Mouse (Mus musculus) stomach, embryonic 15.5 days (tissue): ENCODE data around the gene Fasn. TPM values are rescaled to one million over a fixed set of nuclear protein-coding genes. Genes with fewer than 3 reads are reported as not detected.
"Not testable (repeated sequence)": the region's sequence is repeated elsewhere in the genome, so short reads cannot be mapped to it uniquely, and the experiment has no call there.

Experiments used
- ATAC-seq: fragments of 200-750 bp; cut with Nextera tagmentation; 2 replicates; pipeline ENCODE4 v1.8.0; 2017; ENCODE audit warnings: low read depth, moderate number of reproducible peaks, moderate TSS enrichment; ENCODE audit not compliant: insufficient read depth, low FRiP score
- H3K27ac ChIP-seq: fragments of 300-500 bp; sonication (generic); 2 replicates; pipeline ENCODE4 v1.5.1; 2015; ENCODE audit warnings: mild to moderate bottlenecking, inconsistent platforms
- H3K27me3 ChIP-seq: fragments of 300-500 bp; sonication (generic); replicated peaks from 2 replicates; pipeline ENCODE4 v1.6.1; 2015; ENCODE audit warnings: inconsistent platforms
- H3K36me3 ChIP-seq: fragments of 300-500 bp; sonication (generic); 2 replicates; pipeline ENCODE4 v1.6.1; 2015; ENCODE audit warnings: inconsistent platforms
- H3K4me1 ChIP-seq: fragments of 300-500 bp; sonication (generic); 2 replicates; pipeline ENCODE4 v1.6.1; 2015; ENCODE audit warnings: inconsistent platforms
- H3K4me2 ChIP-seq: fragments of 300-500 bp; sonication (generic); 2 replicates; pipeline ENCODE4 v1.6.1; 2015; ENCODE audit warnings: mild to moderate bottlenecking, inconsistent platforms
- H3K4me3 ChIP-seq: fragments of 300-500 bp; sonication (generic); replicated peaks from 2 replicates; pipeline ENCODE4 v1.5.1; 2015; ENCODE audit warnings: inconsistent platforms
- H3K9ac ChIP-seq: fragments of 300-500 bp; sonication (generic); 2 replicates; pipeline ENCODE4 v1.6.1; 2015; ENCODE audit warnings: inconsistent platforms
- H3K9me3 ChIP-seq: fragments of 300-500 bp; sonication (generic); 2 replicates; pipeline ENCODE4 v1.6.1; 2016; ENCODE audit warnings: inconsistent platforms
- WGBS: fragments of 180-500 bp; shearing (Covaris S2); methylation state at CpG from one replicate; pipeline ENCODE4 v1.1.7; 2015; 5-methylcytosine and 5-hydroxymethylcytosine counted together
- polyA plus RNA-seq: library from polyadenylated mRNA; unstranded; fragments of >200 nt; fragmentation: Nextera tagmentation; extraction: Ambion mirVana; gene quantifications from 2 replicates; pipeline ENCODE4 v1.2.1, GENCODE M21; 2015

The Fasn gene
- polyA plus RNA-seq, 1 experiment from 2014 or later, result 45.9 TPM

GRCm38 (mm10) chr11:120789355-120789754 lies 35.0 kb downstream of the Fasn start:
- Histone ChIP-seq H3K27ac (no peak overlapping the region), H3K4me3 (no peak overlapping the region), H3K36me3 (peaks cover 57% of the 10 kb centered on the region), H3K9ac (no peak overlapping the region), H3K27me3 (no peaks in the 10 kb centered on the region), H3K9me3 (no peaks in the 10 kb centered on the region), H3K4me2 (no peak overlapping the region), H3K4me1 (peaks cover 11% of the 10 kb centered on the region)
- ATAC-seq, result no peak
- 81% methylated on average over 4 of the region's 4 CpGs for WGBS

GRCm38 (mm10) chr11:120788460-120788859 lies 35.9 kb downstream of the Fasn start:
- not testable (repeated sequence) for H3K9ac ChIP-seq, ATAC-seq, H3K4me3 ChIP-seq, H3K27ac ChIP-seq, H3K9me3 ChIP-seq, H3K27me3 ChIP-seq, H3K4me2 ChIP-seq
- H3K36me3 ChIP-seq, result peaks cover 51% of the 10 kb centered on the region
- WGBS, result 85% methylated on average over 10 of the region's 10 CpGs
- H3K4me1 ChIP-seq, result peaks cover 13% of the 10 kb centered on the region

GRCm38 (mm10) chr11:120785145-120785544 lies 39.2 kb downstream of the Fasn start:
- H3K9me3 ChIP-seq, result no peaks in the 10 kb centered on the region
- peak overlapping the region; percentile 93 for H3K4me3 ChIP-seq
- peak overlapping the region; percentile 94 for H3K4me2 ChIP-seq
- H3K9ac ChIP-seq, result peak overlapping the region; percentile 64
- no peaks in the 10 kb centered on the region for H3K27me3 ChIP-seq
- H3K27ac ChIP-seq, result peak overlapping the region; percentile 78; the same call in 1 of the 2 replicates
- H3K4me1 ChIP-seq, result peaks cover 15% of the 10 kb centered on the region
- WGBS, result 30% methylated on average over 9 of the region's 9 CpGs
- H3K36me3 ChIP-seq, result peaks cover 20% of the 10 kb centered on the region
- no peak for ATAC-seq

- no peaks in the 10 kb centered on the region for H3K27me3 ChIP-seq
- H3K4me2 ChIP-seq, result peak within 1 kb of the TSS; percentile 94
- peaks cover 15% of the 10 kb centered on the region for H3K4me1 ChIP-seq
- no peaks in the 10 kb centered on the region for H3K9me3 ChIP-seq
- under 1% methylated on average over 88 of the region's 107 CpGs for WGBS
- H3K9ac ChIP-seq, result peak within 1 kb of the TSS; percentile 64
- peak within 1 kb of the TSS; percentile 93 for H3K4me3 ChIP-seq
- H3K27ac ChIP-seq, result peak within 1 kb of the TSS; percentile 78
- peak; percentile 78 for ATAC-seq
- peaks cover 11% of the 10 kb centered on the region for H3K36me3 ChIP-seq
Observed at GRCm38 (mm10) chr11:120784064-120784791, 40.1 kb downstream of the Fasn start, which contains the start of the genes Rfng and Gps1. Gene Rfng (minus strand): TSS chr11:120784207. Gene Gps1 (plus strand): TSS chr11:120784272.

- peak overlapping the region; percentile 64 for H3K9ac ChIP-seq
- no peaks in the 10 kb centered on the region for H3K9me3 ChIP-seq
- peak overlapping the region; percentile 94 for H3K4me2 ChIP-seq
- WGBS, result 2% methylated on average over 42 of the region's 42 CpGs
- ATAC-seq, result 0 out of 2 replicates have a peak, but pooled peaks have one; percentile 20
- H3K27me3 ChIP-seq, result no peaks in the 10 kb centered on the region
- H3K4me3 ChIP-seq, result peak overlapping the region; percentile 93
- H3K27ac ChIP-seq, result peak overlapping the region; percentile 78
- H3K36me3 ChIP-seq, result peaks cover 8% of the 10 kb centered on the region
- H3K4me1 ChIP-seq, result peaks cover 15% of the 10 kb centered on the region
Observed at GRCm38 (mm10) chr11:120783426-120784063, 40.8 kb downstream of the Fasn start.

- not testable (repeated sequence) for ATAC-seq
Observed at GRCm38 (mm10) chr11:120781361-120781760, 43.0 kb downstream of the Fasn start.

GRCm38 (mm10) chr11:120779876-120780275 lies 44.5 kb downstream of the Fasn start:
- H3K4me3 ChIP-seq, result no peak overlapping the region
- H3K27me3 ChIP-seq, result no peaks in the 10 kb centered on the region
- peaks cover 4% of the 10 kb centered on the region; the same call in 1 of the 2 replicates for H3K4me1 ChIP-seq
- H3K9me3 ChIP-seq, result no peaks in the 10 kb centered on the region
- no peak overlapping the region for H3K9ac ChIP-seq
- WGBS, result 85% methylated on average over 1 of the region's 1 CpGs
- no peaks in the 10 kb centered on the region for H3K36me3 ChIP-seq
- H3K27ac ChIP-seq, result no peak overlapping the region
- no peak for ATAC-seq
- no peak overlapping the region for H3K4me2 ChIP-seq

More at GRCm38 (mm10) chr11:120781361-120781760, 43.0 kb downstream of the Fasn start:
- not testable (repeated sequence) for H3K27ac ChIP-seq, H3K36me3 ChIP-seq, H3K4me2 ChIP-seq, H3K9me3 ChIP-seq, H3K9ac ChIP-seq, H3K4me3 ChIP-seq, H3K27me3 ChIP-seq
- WGBS, result 97% methylated on average over 6 of the region's 6 CpGs
- peaks cover 15% of the 10 kb centered on the region for H3K4me1 ChIP-seq

- Histone ChIP-seq H3K9ac (no peak overlapping the region), H3K27me3 (no peaks in the 10 kb centered on the region), H3K36me3 (no peaks in the 10 kb centered on the region), H3K4me1 (no peaks in the 10 kb centered on the region), H3K4me3 (no peak overlapping the region), H3K9me3 (no peaks in the 10 kb centered on the region), H3K4me2 (no peak overlapping the region), H3K27ac (no peak overlapping the region)
- no peak for ATAC-seq
- WGBS, result 41% methylated on average over 6 of the region's 6 CpGs
Observed at GRCm38 (mm10) chr11:120777123-120777522, 47.2 kb downstream of the Fasn start.

- 21% methylated on average over 15 of the region's 15 CpGs for WGBS
- H3K36me3 ChIP-seq, result no peaks in the 10 kb centered on the region
- no peak overlapping the region; the same call in 1 of the 2 replicates for H3K4me2 ChIP-seq
- H3K4me3 ChIP-seq, result no peak overlapping the region
- ATAC-seq, result peak; percentile 90
- H3K4me1 ChIP-seq, result no peaks in the 10 kb centered on the region
- H3K9ac ChIP-seq, result no peak overlapping the region
- no peaks in the 10 kb centered on the region for H3K9me3 ChIP-seq
- no peaks in the 10 kb centered on the region for H3K27me3 ChIP-seq
- no peak overlapping the region for H3K27ac ChIP-seq
Observed at GRCm38 (mm10) chr11:120775774-120776469, 48.4 kb downstream of the Fasn start.

GRCm38 (mm10) chr11:120773463-120774190 lies 50.7 kb downstream of the Fasn start:
- Histone ChIP-seq H3K9ac (no peak overlapping the region), H3K4me1 (no peaks in the 10 kb centered on the region), H3K4me2 (no peak overlapping the region), H3K4me3 (no peak overlapping the region), H3K27ac (no peak overlapping the region), H3K36me3 (no peaks in the 10 kb centered on the region), H3K9me3 (no peaks in the 10 kb centered on the region), H3K27me3 (no peaks in the 10 kb centered on the region)
- ATAC-seq, result no peak
- 84% methylated on average over 7 of the region's 7 CpGs for WGBS

- H3K4me2 ChIP-seq, result no peak overlapping the region
- no peaks in the 10 kb centered on the region for H3K4me1 ChIP-seq
- 71% methylated on average over 3 of the region's 3 CpGs for WGBS
- no peak overlapping the region for H3K4me3 ChIP-seq
- no peaks in the 10 kb centered on the region for H3K27me3 ChIP-seq
- no peak overlapping the region for H3K9ac ChIP-seq
- no peak overlapping the region for H3K27ac ChIP-seq
- no peak for ATAC-seq
- no peaks in the 10 kb centered on the region for H3K36me3 ChIP-seq
- no peaks in the 10 kb centered on the region for H3K9me3 ChIP-seq
Observed at GRCm38 (mm10) chr11:120772749-120773148, 51.6 kb downstream of the Fasn start.
